Mouse (Mus musculus): ENCODE measurements at regions not wholly inside any gene's neighbourhood (a gene's known extent, or its start where the extent isn't known, plus 50 kb on each side); places are given as distances from the start of the nearest gene placed in this dataset.

DNA sequence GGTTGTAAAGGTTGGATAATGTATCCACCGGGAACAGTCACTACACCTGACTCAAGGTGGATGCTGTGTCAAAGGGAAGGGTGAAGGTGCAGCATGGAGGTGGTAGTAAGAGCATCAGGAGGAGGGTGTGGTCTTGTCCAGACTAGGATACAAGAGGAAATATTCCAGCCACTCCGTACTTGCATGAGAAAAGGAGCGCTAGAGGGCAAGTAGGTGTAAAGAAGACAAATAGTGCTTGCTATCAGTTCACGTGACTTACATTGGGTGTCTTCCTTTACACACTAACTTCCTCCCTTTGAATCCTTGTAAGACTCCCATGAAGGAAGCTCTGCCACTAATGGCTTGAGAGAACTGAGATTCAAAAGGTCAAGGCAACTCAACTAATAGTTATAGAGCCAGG, 161.8 kb upstream of the Il12b start:
- H3K9me3 ChIP-seq (ENCODE audit: low read length) = no peaks in the 10 kb centered on the region
- no peaks in the 10 kb centered on the region for H3K4me1 ChIP-seq (ENCODE audit: insufficient read depth, low read length)
- TF ChIP-seq CTCF (IDR thresholded peaks at IDR 0.05; ENCODE audit: low read depth) = no peak
- H3K4me2 ChIP-seq (ENCODE audit: low read depth, low read length) = no peak overlapping the region
- H3K4me3 ChIP-seq (ENCODE audit: low read length) = no peak overlapping the region
- ATAC-seq (no peak), DNase-seq (ENCODE audit: low spot score) (no peak)
- H3K36me3 ChIP-seq (ENCODE audit: insufficient read depth, low read length) = no peaks in the 10 kb centered on the region
- no peak overlapping the region for H3K9ac ChIP-seq (replicated peaks; ENCODE audit: low read length)
- H3K27me3 ChIP-seq (ENCODE audit: insufficient read depth, low read length) = no peaks in the 10 kb centered on the region
- 96% methylated on average over 4 of the region's 4 CpGs for WGBS
- H3K27ac ChIP-seq = no peak overlapping the region

DNA sequence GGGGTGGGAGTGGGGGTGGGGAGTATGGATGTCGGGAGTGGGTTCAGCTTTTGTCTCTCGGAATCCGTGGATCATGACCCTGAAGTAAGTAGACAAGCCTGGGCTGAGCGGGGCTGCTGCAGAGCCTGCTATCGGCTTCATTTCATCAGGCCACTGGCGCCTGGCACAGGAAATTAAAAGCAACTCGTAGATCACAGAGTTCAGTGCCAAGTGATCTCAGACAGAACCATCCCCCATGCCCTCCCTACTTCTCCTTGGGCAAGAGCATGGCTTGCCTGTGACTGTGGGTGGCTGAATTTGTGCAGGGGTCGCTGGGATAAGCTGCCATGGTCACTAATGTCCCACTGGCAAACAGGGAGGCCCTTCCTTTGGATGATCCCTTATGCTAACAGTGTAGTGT, 161.3 kb upstream of the Il12b start:
- no peak for TF ChIP-seq CTCF (IDR thresholded peaks at IDR 0.05; ENCODE audit: low read depth)
- no peaks in the 10 kb centered on the region for H3K9me3 ChIP-seq (ENCODE audit: low read length)
- H3K27me3 ChIP-seq (ENCODE audit: insufficient read depth, low read length) = no peaks in the 10 kb centered on the region
- ATAC-seq (no peak), DNase-seq (ENCODE audit: low spot score) (peak; percentile 7)
- no peak overlapping the region for H3K4me3 ChIP-seq (ENCODE audit: low read length)
- WGBS = 69% methylated on average over 8 of the region's 8 CpGs
- H3K36me3 ChIP-seq (ENCODE audit: insufficient read depth, low read length) = no peaks in the 10 kb centered on the region
- H3K9ac ChIP-seq (replicated peaks; ENCODE audit: low read length) = no peak overlapping the region
- no peaks in the 10 kb centered on the region for H3K4me1 ChIP-seq (ENCODE audit: insufficient read depth, low read length)
- H3K27ac ChIP-seq = no peak overlapping the region
- H3K4me2 ChIP-seq (ENCODE audit: low read depth, low read length) = no peak overlapping the region

DNA sequence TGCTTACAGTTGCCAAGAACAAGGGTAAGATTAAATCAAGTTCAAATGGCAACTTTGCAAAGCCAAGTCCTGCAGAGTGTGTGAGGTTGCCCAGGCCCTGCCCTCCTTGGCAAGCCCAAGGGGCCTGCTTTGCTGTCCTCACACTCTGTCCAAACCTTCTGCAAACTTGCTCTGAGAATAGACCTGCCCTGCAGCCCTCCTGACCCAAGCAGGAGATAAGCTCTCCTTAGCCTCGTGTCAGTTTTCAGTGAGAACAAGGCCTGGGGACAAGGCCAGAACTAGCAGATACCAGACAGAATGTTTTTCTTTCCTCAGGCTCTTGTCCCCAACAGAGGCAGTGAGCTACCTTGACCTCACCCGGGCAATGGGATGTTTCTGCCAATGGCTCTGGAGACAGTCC, 156.7 kb upstream of the Il12b start:
- no peak overlapping the region for H3K27ac ChIP-seq
- no peak for ATAC-seq
- no peak for DNase-seq (ENCODE audit: low spot score)
- no peaks in the 10 kb centered on the region for H3K27me3 ChIP-seq (ENCODE audit: insufficient read depth, low read length)
- WGBS = 71% methylated on average over 2 of the region's 2 CpGs
- no peaks in the 10 kb centered on the region for H3K4me1 ChIP-seq (ENCODE audit: insufficient read depth, low read length)
- H3K36me3 ChIP-seq (ENCODE audit: insufficient read depth, low read length) = no peaks in the 10 kb centered on the region
- no peak for TF ChIP-seq CTCF (IDR thresholded peaks at IDR 0.05; ENCODE audit: low read depth)
- no peak overlapping the region for H3K4me3 ChIP-seq (ENCODE audit: low read length)
- H3K4me2 ChIP-seq (ENCODE audit: low read depth, low read length) = no peak overlapping the region
- no peak overlapping the region for H3K9ac ChIP-seq (replicated peaks; ENCODE audit: low read length)
- H3K9me3 ChIP-seq (ENCODE audit: low read length) = no peaks in the 10 kb centered on the region

DNA sequence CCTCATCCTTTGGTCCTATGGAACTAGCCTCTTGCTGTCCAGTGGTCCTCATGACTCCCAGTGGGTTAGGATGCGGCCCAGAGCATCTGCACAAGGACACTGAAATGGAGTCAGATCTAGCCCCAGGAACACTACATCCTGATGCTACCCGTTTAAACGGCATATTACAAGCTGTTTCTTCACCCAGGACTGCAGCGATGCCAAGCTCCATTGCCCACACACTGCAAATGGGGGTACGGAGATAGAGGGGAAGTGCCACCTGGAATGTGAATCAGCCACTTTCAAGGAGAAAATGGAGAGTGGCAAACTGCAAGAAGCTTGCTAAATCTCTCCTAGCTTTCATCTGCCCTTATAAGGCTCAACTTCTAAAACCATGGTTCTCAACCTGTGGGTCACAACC, 148.0 kb upstream of the Il12b start:
- H3K27ac ChIP-seq = no peak overlapping the region
- 93% methylated on average over 5 of the region's 5 CpGs for WGBS
- no peak overlapping the region for H3K4me3 ChIP-seq (ENCODE audit: low read length)
- no peaks in the 10 kb centered on the region for H3K27me3 ChIP-seq (ENCODE audit: insufficient read depth, low read length)
- no peaks in the 10 kb centered on the region for H3K36me3 ChIP-seq (ENCODE audit: insufficient read depth, low read length)
- H3K9me3 ChIP-seq (ENCODE audit: low read length) = no peaks in the 10 kb centered on the region
- no peak overlapping the region for H3K9ac ChIP-seq (replicated peaks; ENCODE audit: low read length)
- DNase-seq (ENCODE audit: low spot score) (no peak), ATAC-seq (no peak)
- H3K4me1 ChIP-seq (ENCODE audit: insufficient read depth, low read length) = no peaks in the 10 kb centered on the region
- TF ChIP-seq CTCF (IDR thresholded peaks at IDR 0.05; ENCODE audit: low read depth) = no peak
- no peak overlapping the region for H3K4me2 ChIP-seq (ENCODE audit: low read depth, low read length)

DNA sequence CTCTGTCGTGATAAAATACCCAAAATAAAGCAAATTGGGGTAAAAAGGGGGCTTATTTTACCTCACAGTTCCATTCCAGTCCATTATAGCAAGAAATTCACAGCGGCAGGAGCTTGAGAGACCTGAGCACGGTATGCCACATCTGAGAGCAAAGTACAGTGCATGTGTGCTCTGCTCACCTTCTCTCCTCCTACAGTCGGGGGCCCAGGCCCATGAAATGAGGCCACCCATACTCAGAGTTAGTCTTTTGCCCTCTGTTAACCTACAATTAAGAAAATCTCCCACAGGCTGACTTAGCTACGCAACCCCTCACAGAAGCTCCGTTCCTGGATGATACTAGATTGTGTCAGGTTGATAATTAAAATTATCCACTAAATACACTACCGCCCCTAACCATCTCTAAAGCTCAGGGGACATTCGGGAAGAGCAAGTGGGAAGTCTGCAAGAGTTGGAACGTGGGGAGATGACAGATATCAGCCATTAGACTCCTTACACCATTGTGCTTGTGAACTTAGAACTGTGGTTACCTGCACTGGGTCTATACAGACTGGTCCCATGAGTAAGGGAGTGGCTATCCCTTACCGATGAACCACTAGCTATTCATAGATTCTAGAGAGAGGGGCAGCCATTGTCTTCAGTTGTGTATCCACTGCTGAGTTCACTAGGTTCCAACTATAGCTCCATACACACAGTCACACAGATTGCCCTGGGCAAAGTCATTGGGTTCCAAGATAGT, 139.3 kb upstream of the Il12b start:
- H3K9me3 ChIP-seq (ENCODE audit: low read length) = no peaks in the 10 kb centered on the region
- no peak overlapping the region for H3K9ac ChIP-seq (replicated peaks; ENCODE audit: low read length)
- no peak overlapping the region for H3K4me2 ChIP-seq (ENCODE audit: low read depth, low read length)
- no peak for DNase-seq (ENCODE audit: low spot score)
- no peaks in the 10 kb centered on the region for H3K27me3 ChIP-seq (ENCODE audit: insufficient read depth, low read length)
- ATAC-seq = no peak
- no peak overlapping the region for H3K27ac ChIP-seq
- 85% methylated on average over 10 of the region's 10 CpGs for WGBS
- no peaks in the 10 kb centered on the region for H3K4me1 ChIP-seq (ENCODE audit: insufficient read depth, low read length)
- TF ChIP-seq CTCF (IDR thresholded peaks at IDR 0.05; ENCODE audit: low read depth) = no peak
- H3K4me3 ChIP-seq (ENCODE audit: low read length) = no peak overlapping the region
- no peaks in the 10 kb centered on the region for H3K36me3 ChIP-seq (ENCODE audit: insufficient read depth, low read length)

DNA sequence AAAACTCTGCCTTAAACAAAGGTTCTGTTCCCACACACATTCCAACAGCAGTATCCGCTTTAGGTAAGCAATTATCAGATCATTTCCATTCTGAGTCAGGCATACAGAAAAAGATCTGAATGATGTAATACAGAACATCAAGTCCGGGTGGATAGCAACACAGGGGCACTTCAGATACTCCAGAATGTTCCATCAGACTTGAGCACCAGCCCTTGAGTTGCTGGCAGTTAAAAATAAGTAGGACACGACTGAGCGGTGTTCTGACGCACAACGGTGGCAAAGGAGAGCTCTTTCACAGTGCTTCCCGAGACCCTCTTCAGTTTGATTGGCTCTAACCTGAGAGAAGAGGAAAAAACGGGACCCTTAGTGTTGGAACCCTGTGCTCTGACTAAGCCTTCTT, 138.2 kb upstream of the Il12b start:
- H3K9me3 ChIP-seq (ENCODE audit: low read length) = no peaks in the 10 kb centered on the region
- H3K27ac ChIP-seq = no peak overlapping the region
- no peak for DNase-seq (ENCODE audit: low spot score)
- H3K4me1 ChIP-seq (ENCODE audit: insufficient read depth, low read length) = no peaks in the 10 kb centered on the region
- H3K36me3 ChIP-seq (ENCODE audit: insufficient read depth, low read length) = no peaks in the 10 kb centered on the region
- no peak overlapping the region for H3K9ac ChIP-seq (replicated peaks; ENCODE audit: low read length)
- H3K27me3 ChIP-seq (ENCODE audit: insufficient read depth, low read length) = no peaks in the 10 kb centered on the region
- WGBS = 85% methylated on average over 8 of the region's 8 CpGs
- no peak overlapping the region for H3K4me2 ChIP-seq (ENCODE audit: low read depth, low read length)
- H3K4me3 ChIP-seq (ENCODE audit: low read length) = no peak overlapping the region
- no peak for ATAC-seq
- no peak for TF ChIP-seq CTCF (IDR thresholded peaks at IDR 0.05; ENCODE audit: low read depth)

DNA sequence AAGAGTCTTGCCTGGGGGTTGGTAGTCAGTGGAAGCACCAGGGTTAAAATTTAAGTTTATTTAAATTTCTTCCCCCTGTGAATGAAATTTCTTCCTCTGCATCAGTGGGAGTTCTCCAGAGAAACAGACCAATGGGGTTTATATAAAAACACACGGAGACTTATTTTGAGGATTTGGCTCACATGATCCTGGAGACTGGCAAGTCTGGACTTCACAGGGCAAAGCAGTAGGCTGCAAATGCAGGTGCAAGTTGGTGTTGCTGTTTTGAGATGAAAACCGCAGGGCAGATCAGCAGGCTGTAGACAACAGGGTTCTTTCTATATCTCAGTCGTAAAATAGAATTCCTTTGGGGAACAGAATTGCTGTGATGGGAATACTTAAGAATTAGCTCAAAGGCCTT, 137.3 kb upstream of the Il12b start:
- Histone ChIP-seq H3K4me2 (ENCODE audit: low read depth, low read length) (no peak overlapping the region), H3K4me3 (ENCODE audit: low read length) (no peak overlapping the region), H3K9ac (replicated peaks; ENCODE audit: low read length) (no peak overlapping the region), H3K36me3 (ENCODE audit: insufficient read depth, low read length) (no peaks in the 10 kb centered on the region), H3K9me3 (ENCODE audit: low read length) (no peaks in the 10 kb centered on the region), H3K27me3 (ENCODE audit: insufficient read depth, low read length) (no peaks in the 10 kb centered on the region), H3K27ac (no peak overlapping the region), H3K4me1 (ENCODE audit: insufficient read depth, low read length) (no peaks in the 10 kb centered on the region)
- ATAC-seq = no peak
- WGBS = 87% methylated on average over 3 of the region's 3 CpGs
- no peak for DNase-seq (ENCODE audit: low spot score)
- TF ChIP-seq CTCF (IDR thresholded peaks at IDR 0.05; ENCODE audit: low read depth) = no peak

Measured in hindbrain, postnatal 0 days (tissue).